Mouse (Mus musculus) stomach, postnatal 0 days (tissue): ENCODE measurements around the gene Tmem132a. TPM values are rescaled to one million over a fixed set of nuclear protein-coding genes. Genes with fewer than 3 reads are reported as not detected.

Source experiments
- ATAC-seq: fragments of 200-750 bp; cut with Nextera tagmentation; 2 replicates; pipeline ENCODE4 v1.8.0; 2017; ENCODE audit not compliant: low FRiP score, low TSS enrichment
- DNase-seq: peaks from one replicate; pipeline ENCODE4 v3.0.0-alpha.2; 2016; ENCODE audit warnings: low spot score
- H3K27ac ChIP-seq: fragments of 300-500 bp; sonication (generic); replicated peaks from 2 replicates; pipeline ENCODE4 v1.5.1; 2014; ENCODE audit warnings: mild to moderate bottlenecking, control low read depth
- H3K27me3 ChIP-seq: fragments of 300-500 bp; sonication (generic); 2 replicates; pipeline ENCODE4 v1.6.1; 2014; ENCODE audit warnings: low read length; ENCODE audit not compliant: control insufficient read depth, insufficient read depth
- H3K36me3 ChIP-seq: fragments of 300-500 bp; sonication (generic); 2 replicates; pipeline ENCODE4 v1.6.1; 2014; ENCODE audit warnings: low read length, mixed read lengths; ENCODE audit not compliant: control insufficient read depth, insufficient read depth
- H3K4me1 ChIP-seq: fragments of 300-500 bp; sonication (generic); replicated peaks from 2 replicates; pipeline ENCODE4 v1.6.1; 2014; ENCODE audit warnings: antibody characterized with exemption; ENCODE audit not compliant: control insufficient read depth, insufficient read depth
- H3K4me2 ChIP-seq: fragments of 300-500 bp; sonication (generic); replicated peaks from 2 replicates; pipeline ENCODE4 v1.6.1; 2014; ENCODE audit warnings: low read depth, mild to moderate bottlenecking, control low read depth, moderate library complexity
- H3K4me3 ChIP-seq: fragments of 300-500 bp; sonication (generic); 2 replicates; pipeline ENCODE4 v1.5.1; 2014; ENCODE audit warnings: low read depth, low read length, control low read depth
- H3K9ac ChIP-seq: fragments of 300-500 bp; sonication (generic); 2 replicates; pipeline ENCODE4 v1.6.1; 2014; ENCODE audit warnings: mild to moderate bottlenecking, low read length, control low read depth, mixed read lengths
- H3K9me3 ChIP-seq: fragments of 300-500 bp; sonication (generic); 2 replicates; pipeline ENCODE4 v1.6.1; 2016; ENCODE audit warnings: low read length; ENCODE audit not compliant: control insufficient read depth
- CTCF ChIP-seq: IDR thresholded peaks from 2 replicates; pipeline ENCODE4 v1.5.1; 2016; ENCODE audit warnings: antibody characterized with exemption, low read depth, mild to moderate bottlenecking, moderate library complexity
- EP300 ChIP-seq: optimal IDR thresholded peaks from 2 replicates; pipeline ENCODE3; 2016; ENCODE audit warnings: antibody characterized with exemption
- WGBS: fragments of 180-500 bp; shearing (Covaris S2); extraction: QIAGEN DNeasy Blood & Tissue Kit; methylation state at CpG from one replicate; pipeline ENCODE4 v1.1.7; 2014; 5-methylcytosine and 5-hydroxymethylcytosine counted together
- polyA plus RNA-seq: library from polyadenylated mRNA; unstranded; fragments of >200 nt; fragmentation: Nextera tagmentation; extraction: Ambion mirVana; gene quantifications from 2 replicates; pipeline ENCODE4 v1.2.1, GENCODE M21; 2015

Gene Tmem132a
- polyA plus RNA-seq, 1 experiment from 2014 or later = 19.1 TPM

DNA sequence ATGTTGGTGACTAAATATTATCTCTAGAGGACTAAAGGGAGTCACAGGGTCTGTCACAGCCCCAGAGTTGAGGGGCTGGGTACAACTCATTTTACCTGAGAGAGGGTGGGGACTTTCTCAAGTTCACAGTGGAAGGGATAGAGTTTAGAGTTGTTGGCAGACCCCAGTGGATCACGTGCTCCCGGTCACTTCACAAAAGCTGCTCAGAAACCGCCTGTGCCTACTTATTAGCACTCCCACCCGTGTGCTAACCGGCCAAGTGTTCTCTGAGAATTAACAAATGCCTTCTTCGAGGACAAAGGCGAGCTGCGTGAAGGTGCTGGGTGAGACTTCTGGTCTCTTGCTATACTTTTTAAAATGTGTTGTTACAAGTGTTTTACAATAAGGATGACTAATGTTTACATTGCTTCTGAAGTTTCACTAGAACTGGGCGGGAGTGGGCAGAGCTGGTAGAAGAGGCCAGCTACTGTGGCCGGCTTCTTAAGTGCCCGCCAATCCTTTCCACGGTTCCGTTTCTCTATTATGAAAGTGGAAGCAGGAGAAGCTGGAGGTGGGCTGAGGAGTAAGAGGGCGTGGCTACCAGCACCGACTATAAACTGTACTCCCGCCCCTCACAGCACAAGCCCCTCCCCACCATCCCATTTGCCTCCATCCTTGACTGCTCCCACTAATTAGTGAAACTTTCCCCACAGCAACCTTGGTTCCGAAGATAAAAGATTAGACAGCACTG lies 51.4 kb downstream of the Tmem132a start:
- Histone ChIP-seq H3K9ac (peak overlapping the region; percentile 41; the same call in 1 of the 2 replicates), H3K27ac (no peak overlapping the region), H3K4me3 (peak overlapping the region; percentile 25), H3K4me2 (peak overlapping the region; percentile 46), H3K4me1 (no peaks in the 10 kb centered on the region; the same call in 1 of the 2 replicates), H3K36me3 (no peaks in the 10 kb centered on the region), H3K9me3 (no peaks in the 10 kb centered on the region), H3K27me3 (no peaks in the 10 kb centered on the region)
- TF ChIP-seq CTCF = no peak
- no peak for TF ChIP-seq EP300
- ATAC-seq (peak; percentile 81), DNase-seq (peak; percentile 58)
- WGBS = 13% methylated on average over 17 of the region's 17 CpGs

DNA sequence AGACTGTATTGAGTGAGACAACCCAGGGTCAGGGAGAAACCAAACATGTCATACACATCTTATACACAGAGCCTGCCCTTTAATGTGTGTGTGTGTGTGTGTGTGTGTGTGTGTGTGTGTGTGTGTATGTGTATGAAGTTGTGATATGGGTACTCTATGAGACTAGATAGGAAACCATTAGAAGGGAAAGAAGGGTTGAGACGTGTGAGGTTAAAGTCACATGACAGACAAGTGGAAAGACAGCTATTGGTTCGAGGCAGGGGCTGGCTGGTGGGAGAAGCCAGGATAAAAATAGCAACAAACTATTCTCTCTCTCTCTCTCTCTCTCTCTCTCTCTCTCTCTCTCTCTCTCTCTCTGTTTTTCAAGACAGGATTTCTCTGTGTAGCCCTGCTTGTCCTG lies 53.3 kb downstream of the Tmem132a start:
- H3K4me3 ChIP-seq = no peak overlapping the region
- WGBS = 59% methylated on average over 2 of the region's 2 CpGs
- DNase-seq (no peak), ATAC-seq (no peak)
- no peak overlapping the region for H3K4me2 ChIP-seq
- H3K4me1 ChIP-seq = no peaks in the 10 kb centered on the region; the same call in 1 of the 2 replicates
- no peaks in the 10 kb centered on the region for H3K27me3 ChIP-seq
- H3K36me3 ChIP-seq = no peaks in the 10 kb centered on the region
- no peak overlapping the region for H3K9ac ChIP-seq
- TF ChIP-seq EP300 = no peak
- TF ChIP-seq CTCF = no peak
- no peak overlapping the region for H3K27ac ChIP-seq
- no peaks in the 10 kb centered on the region for H3K9me3 ChIP-seq

DNA sequence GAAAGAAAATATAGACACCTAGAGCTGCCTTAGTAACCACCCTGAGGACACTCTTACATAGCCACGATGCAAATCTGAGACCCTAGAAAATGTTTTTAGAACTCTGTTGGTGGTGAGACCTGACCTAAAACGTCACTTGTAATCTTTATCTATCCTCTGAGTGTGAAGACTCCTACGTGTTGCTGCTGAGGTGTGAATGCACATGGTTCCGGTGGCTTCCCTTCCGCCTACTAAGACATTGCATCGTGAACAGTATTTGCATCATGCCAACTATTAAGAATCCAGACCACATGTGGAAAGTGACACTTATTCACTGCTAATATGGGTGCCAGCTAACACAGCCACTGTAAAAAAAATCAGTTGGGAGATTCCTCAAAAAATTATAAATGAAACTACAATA lies 53.9 kb downstream of the Tmem132a start:
- H3K4me1 ChIP-seq = no peaks in the 10 kb centered on the region; the same call in 1 of the 2 replicates
- TF ChIP-seq EP300 = no peak
- no peak for TF ChIP-seq CTCF
- no peaks in the 10 kb centered on the region for H3K9me3 ChIP-seq
- H3K9ac ChIP-seq = no peak overlapping the region
- no peak overlapping the region for H3K4me3 ChIP-seq
- no peaks in the 10 kb centered on the region for H3K36me3 ChIP-seq
- no peak overlapping the region for H3K4me2 ChIP-seq
- no peaks in the 10 kb centered on the region for H3K27me3 ChIP-seq
- 83% methylated on average over 6 of the region's 6 CpGs for WGBS
- DNase-seq (no peak), ATAC-seq (no peak)
- no peak overlapping the region for H3K27ac ChIP-seq

DNA sequence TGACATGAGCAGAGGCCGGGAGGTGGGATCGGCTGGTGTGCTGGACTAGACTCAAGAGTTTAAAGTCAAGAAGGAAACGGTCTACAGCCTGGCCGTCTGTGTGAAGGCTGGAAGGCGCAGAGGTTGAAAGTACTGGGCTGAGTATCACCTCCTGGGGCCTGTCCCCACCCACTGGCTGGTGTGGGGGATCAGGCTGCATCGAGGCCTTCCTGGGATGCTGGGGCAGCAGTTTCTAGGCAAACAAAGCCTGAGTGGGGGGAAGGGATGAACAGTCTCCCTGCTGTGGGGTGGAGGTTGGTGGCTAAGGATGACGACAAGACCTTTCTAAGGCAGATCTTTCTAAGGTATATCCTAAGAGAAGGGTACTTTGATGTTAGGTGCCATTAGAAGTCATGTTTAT lies 55.8 kb downstream of the Tmem132a start:
- no peak overlapping the region for H3K4me2 ChIP-seq
- H3K27me3 ChIP-seq = no peaks in the 10 kb centered on the region
- TF ChIP-seq CTCF = no peak
- no peak for TF ChIP-seq EP300
- ATAC-seq (peak; percentile 27; the same call in 1 of the 2 replicates), DNase-seq (no peak)
- no peaks in the 10 kb centered on the region for H3K9me3 ChIP-seq
- no peak overlapping the region for H3K27ac ChIP-seq
- no peaks in the 10 kb centered on the region; the same call in 1 of the 2 replicates for H3K4me1 ChIP-seq
- H3K4me3 ChIP-seq = no peak overlapping the region
- H3K9ac ChIP-seq = no peak overlapping the region
- WGBS = 54% methylated on average over 7 of the region's 7 CpGs
- H3K36me3 ChIP-seq = no peaks in the 10 kb centered on the region

DNA sequence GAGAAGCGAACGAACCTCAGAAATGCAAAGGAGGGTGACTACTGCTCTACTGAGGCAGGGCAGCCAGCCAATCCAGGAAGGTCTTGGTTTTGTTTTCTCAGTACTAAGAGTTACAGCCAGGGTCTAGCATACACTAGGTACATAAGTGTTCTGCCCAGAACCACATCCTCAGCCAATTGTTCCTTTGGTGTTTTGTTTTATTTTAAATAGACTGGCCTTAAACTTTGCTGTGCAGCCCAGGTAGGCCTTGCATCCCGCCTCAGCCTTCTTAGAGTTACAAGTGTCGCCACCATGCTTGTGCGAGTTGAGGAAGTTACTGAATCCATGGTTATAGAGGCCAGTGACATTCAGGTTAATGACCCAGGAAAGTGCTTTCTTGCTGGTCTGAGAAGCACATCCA lies 56.7 kb downstream of the Tmem132a start:
- 90% methylated on average over 5 of the region's 5 CpGs for WGBS
- Histone ChIP-seq H3K4me3 (no peak overlapping the region), H3K27ac (no peak overlapping the region)

DNA sequence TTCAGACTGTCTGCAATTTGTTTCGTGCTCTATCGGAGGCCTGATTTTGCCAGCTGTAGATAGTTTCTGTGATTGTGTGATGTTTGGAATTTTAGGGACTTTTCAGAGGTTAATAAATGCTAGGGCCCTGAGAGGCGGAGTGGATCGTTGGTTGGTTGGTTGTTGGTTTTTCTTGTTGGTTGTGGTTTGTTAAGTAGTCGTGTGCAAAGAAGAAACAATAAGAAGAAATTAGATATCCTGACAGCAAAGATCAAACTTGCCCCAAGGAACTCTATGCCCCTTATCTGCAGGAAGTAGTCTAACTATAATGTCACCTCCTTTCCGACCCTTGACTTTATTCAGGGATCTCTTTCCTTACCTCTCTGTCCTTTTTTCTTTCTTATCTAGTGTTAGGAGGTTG lies 58.3 kb downstream of the Tmem132a start:
- no peak for TF ChIP-seq EP300
- no peak for TF ChIP-seq CTCF
- WGBS = 80% methylated on average over 6 of the region's 6 CpGs
- DNase-seq = no peak
- Histone ChIP-seq H3K27me3 (no peaks in the 10 kb centered on the region), H3K4me3 (no peak overlapping the region), H3K4me1 (no peaks in the 10 kb centered on the region), H3K9me3 (no peaks in the 10 kb centered on the region), H3K9ac (no peak overlapping the region), H3K4me2 (no peak overlapping the region), H3K27ac (no peak overlapping the region), H3K36me3 (no peaks in the 10 kb centered on the region)
- no peak for ATAC-seq

More for the DNA sequence above, 56.7 kb downstream of the Tmem132a start:
- TF ChIP-seq CTCF (no peak), EP300 (no peak)
- no peaks in the 10 kb centered on the region for H3K9me3 ChIP-seq
- no peak overlapping the region for H3K9ac ChIP-seq
- H3K36me3 ChIP-seq = no peaks in the 10 kb centered on the region
- no peaks in the 10 kb centered on the region for H3K4me1 ChIP-seq
- no peak overlapping the region for H3K4me2 ChIP-seq
- H3K27me3 ChIP-seq = no peaks in the 10 kb centered on the region
- DNase-seq = no peak
- ATAC-seq = no peak
